Mouse (Mus musculus) cortical plate, adult 2 months (tissue): ENCODE data around the gene Psmc6.

Experiments used
- CTCF ChIP-seq: fragments of 200-500 bp; IDR thresholded peaks from 2 replicates; pipeline ENCODE4 v1.5.1; 2011; ENCODE audit warnings: mild to moderate bottlenecking, control low read depth, low read length; ENCODE audit not compliant: insufficient read depth; ENCODE audit errors: extremely low read depth
- POLR2A ChIP-seq: fragments of 200-500 bp; IDR thresholded peaks from 2 replicates; pipeline ENCODE4 v1.6.1; 2011; ENCODE audit warnings: mild to moderate bottlenecking, low read length, control low read depth; ENCODE audit not compliant: insufficient read depth; ENCODE audit errors: extremely low read depth

DNA sequence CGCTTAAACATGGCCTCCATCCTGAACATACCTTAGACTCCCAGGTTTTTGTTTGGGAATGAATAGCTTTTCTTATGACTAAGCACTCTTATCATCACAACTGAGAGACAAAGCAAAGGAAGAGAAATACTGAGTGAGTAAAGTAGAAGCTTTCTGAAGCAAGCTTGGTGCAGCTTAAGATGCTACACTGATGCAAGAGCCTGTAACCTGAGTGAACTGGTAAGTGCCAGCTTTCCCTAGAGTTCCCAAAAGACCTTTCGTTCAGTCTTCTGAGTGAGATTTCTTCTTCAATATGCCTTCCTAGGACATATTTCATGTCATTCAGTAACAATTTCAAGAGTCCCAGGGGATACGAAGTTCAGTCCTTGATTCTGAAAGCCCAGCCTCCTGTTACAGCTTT lies 8.5 kb upstream of the Psmc6 start:
- no peak for TF ChIP-seq CTCF
- no peak for TF ChIP-seq POLR2A
